Mouse (Mus musculus) erythroblast, embryonic 14.5 days (primary cell): ENCODE data around the gene Tnfaip8l1. TPM values are rescaled to one million over a fixed set of nuclear protein-coding genes. Genes with fewer than 3 reads are reported as not detected.

Source experiments
- H3K27me3 ChIP-seq: 2 replicates; pipeline ENCODE4 v1.6.1; 2012; ENCODE audit warnings: inconsistent platforms; ENCODE audit not compliant: control insufficient read depth
- H3K36me3 ChIP-seq: 2 replicates; pipeline ENCODE4 v1.6.1; 2012; ENCODE audit warnings: mild to moderate bottlenecking, inconsistent platforms; ENCODE audit not compliant: control insufficient read depth
- H3K4me1 ChIP-seq: 2 replicates; pipeline ENCODE4 v1.6.1; 2012; ENCODE audit warnings: inconsistent platforms; ENCODE audit not compliant: control insufficient read depth
- H3K4me3 ChIP-seq: replicated peaks from 2 replicates; pipeline ENCODE3; 2012; ENCODE audit warnings: moderate library complexity, mild to moderate bottlenecking, inconsistent platforms
- H3K9me3 ChIP-seq: 2 replicates; pipeline ENCODE4 v1.6.1; 2012; ENCODE audit warnings: low read length, inconsistent platforms, mixed read lengths; ENCODE audit not compliant: control insufficient read depth
- GATA1 ChIP-seq: IDR thresholded peaks from 2 replicates; pipeline ENCODE4 v1.6.1; 2012; ENCODE audit warnings: low read length, inconsistent platforms, mixed read lengths
- TAL1 ChIP-seq: IDR thresholded peaks from 3 replicates; pipeline ENCODE4 v1.6.1; 2012; ENCODE audit warnings: low read length, inconsistent platforms, mixed read lengths
- polyA plus RNA-seq: library from polyadenylated mRNA; stranded (reverse); fragments of >175 nt; gene quantifications from 2 replicates; pipeline ENCODE4 v1.2.3, GENCODE M21; 2012

Gene Tnfaip8l1
- polyA plus RNA-seq, 1 experiment: 0.07 TPM

- Histone ChIP-seq H3K4me1 (peaks cover 4% of the 10 kb centered on the region), H3K9me3 (peaks cover 19% of the 10 kb centered on the region), H3K4me3 (peak overlapping the region; percentile 34), H3K27me3 (peaks cover 52% of the 10 kb centered on the region), H3K36me3 (no peaks in the 10 kb centered on the region)
- TF ChIP-seq TAL1: no peak
- no peak for TF ChIP-seq GATA1
These were observed 37.7 kb upstream of the Tnfaip8l1 start for GRCm38 (mm10) chr17:56124377-56125275.

- TF ChIP-seq TAL1 (no peak), GATA1 (no peak)
- Histone ChIP-seq H3K9me3 (peaks cover 19% of the 10 kb centered on the region), H3K36me3 (no peaks in the 10 kb centered on the region), H3K4me1 (peaks cover 4% of the 10 kb centered on the region), H3K4me3 (no peak overlapping the region), H3K27me3 (peaks cover 46% of the 10 kb centered on the region)
These were observed 37.0 kb upstream of the Tnfaip8l1 start for GRCm38 (mm10) chr17:56125276-56125630.

- peaks cover 19% of the 10 kb centered on the region for H3K9me3 ChIP-seq
- no peak for TF ChIP-seq TAL1
- no peak for TF ChIP-seq GATA1
- peaks cover 36% of the 10 kb centered on the region for H3K27me3 ChIP-seq
- peaks cover 4% of the 10 kb centered on the region for H3K4me1 ChIP-seq
- H3K4me3 ChIP-seq: no peak overlapping the region
- no peaks in the 10 kb centered on the region; the same call in 1 of the 2 replicates for H3K36me3 ChIP-seq
These were observed 36.1 kb upstream of the Tnfaip8l1 start for GRCm38 (mm10) chr17:56126175-56126574.

GRCm38 (mm10) chr17:56128246-56128645, 34.0 kb upstream of the Tnfaip8l1 start:
- TF ChIP-seq GATA1 (no peak), TAL1 (no peak)
- Histone ChIP-seq H3K4me3 (no peak overlapping the region), H3K27me3 (peaks cover 16% of the 10 kb centered on the region), H3K9me3 (peaks cover 6% of the 10 kb centered on the region; the same call in 1 of the 2 replicates), H3K36me3 (no peaks in the 10 kb centered on the region; the same call in 1 of the 2 replicates), H3K4me1 (peaks cover 10% of the 10 kb centered on the region)

GRCm38 (mm10) chr17:56131136-56131535, 31.1 kb upstream of the Tnfaip8l1 start:
- Histone ChIP-seq H3K9me3 (no peaks in the 10 kb centered on the region), H3K4me1 (peaks cover 26% of the 10 kb centered on the region), H3K27me3 (no peaks in the 10 kb centered on the region), H3K36me3 (no peaks in the 10 kb centered on the region; the same call in 1 of the 2 replicates), H3K4me3 (no peak overlapping the region)
- TF ChIP-seq GATA1 (no peak), TAL1 (no peak)

GRCm38 (mm10) chr17:56131814-56132213, 30.5 kb upstream of the Tnfaip8l1 start:
- no peak for TF ChIP-seq GATA1
- TF ChIP-seq TAL1: no peak
- H3K27me3 ChIP-seq: no peaks in the 10 kb centered on the region
- H3K36me3 ChIP-seq: no peaks in the 10 kb centered on the region; the same call in 1 of the 2 replicates
- no peak overlapping the region for H3K4me3 ChIP-seq
- no peaks in the 10 kb centered on the region for H3K9me3 ChIP-seq
- H3K4me1 ChIP-seq: peaks cover 26% of the 10 kb centered on the region

- TF ChIP-seq GATA1 (no peak), TAL1 (no peak)
- H3K9me3 ChIP-seq: no peaks in the 10 kb centered on the region
- no peak overlapping the region for H3K4me3 ChIP-seq
- H3K27me3 ChIP-seq: no peaks in the 10 kb centered on the region
- H3K36me3 ChIP-seq: no peaks in the 10 kb centered on the region; the same call in 1 of the 2 replicates
- peaks cover 26% of the 10 kb centered on the region for H3K4me1 ChIP-seq
These were observed 29.6 kb upstream of the Tnfaip8l1 start for GRCm38 (mm10) chr17:56132661-56133060.

- peaks cover 26% of the 10 kb centered on the region for H3K4me1 ChIP-seq
- H3K9me3 ChIP-seq: no peaks in the 10 kb centered on the region
- peak overlapping the region; percentile 59 for H3K4me3 ChIP-seq
- peaks cover 7% of the 10 kb centered on the region for H3K27me3 ChIP-seq
- no peak for TF ChIP-seq GATA1
- no peaks in the 10 kb centered on the region; the same call in 1 of the 2 replicates for H3K36me3 ChIP-seq
These were observed 28.6 kb upstream of the Tnfaip8l1 start for GRCm38 (mm10) chr17:56133457-56134363.
